Mouse (Mus musculus) gastrocnemius, postnatal 10 days (tissue): ENCODE measurements around the gene Ppm1g. TPM values are rescaled to one million over a fixed set of nuclear protein-coding genes. Genes with fewer than 3 reads are reported as not detected.
A peak's percentile ranks its signal among the peaks of the same experiment; 100 is the strongest.

Experiments
- DNase-seq: peaks from one replicate; pipeline ENCODE4 v3.0.0; 2021; ENCODE audit warnings: mixed read lengths
- total RNA-seq, 2 experiments: library from RNA; stranded (reverse); gene quantifications; 2 replicates each; pipeline ENCODE4 v1.2.3; 2021

Ppm1g gene
- total RNA-seq, 2 experiments from 2014 or later: 41.7 to 43.9 TPM

DNA sequence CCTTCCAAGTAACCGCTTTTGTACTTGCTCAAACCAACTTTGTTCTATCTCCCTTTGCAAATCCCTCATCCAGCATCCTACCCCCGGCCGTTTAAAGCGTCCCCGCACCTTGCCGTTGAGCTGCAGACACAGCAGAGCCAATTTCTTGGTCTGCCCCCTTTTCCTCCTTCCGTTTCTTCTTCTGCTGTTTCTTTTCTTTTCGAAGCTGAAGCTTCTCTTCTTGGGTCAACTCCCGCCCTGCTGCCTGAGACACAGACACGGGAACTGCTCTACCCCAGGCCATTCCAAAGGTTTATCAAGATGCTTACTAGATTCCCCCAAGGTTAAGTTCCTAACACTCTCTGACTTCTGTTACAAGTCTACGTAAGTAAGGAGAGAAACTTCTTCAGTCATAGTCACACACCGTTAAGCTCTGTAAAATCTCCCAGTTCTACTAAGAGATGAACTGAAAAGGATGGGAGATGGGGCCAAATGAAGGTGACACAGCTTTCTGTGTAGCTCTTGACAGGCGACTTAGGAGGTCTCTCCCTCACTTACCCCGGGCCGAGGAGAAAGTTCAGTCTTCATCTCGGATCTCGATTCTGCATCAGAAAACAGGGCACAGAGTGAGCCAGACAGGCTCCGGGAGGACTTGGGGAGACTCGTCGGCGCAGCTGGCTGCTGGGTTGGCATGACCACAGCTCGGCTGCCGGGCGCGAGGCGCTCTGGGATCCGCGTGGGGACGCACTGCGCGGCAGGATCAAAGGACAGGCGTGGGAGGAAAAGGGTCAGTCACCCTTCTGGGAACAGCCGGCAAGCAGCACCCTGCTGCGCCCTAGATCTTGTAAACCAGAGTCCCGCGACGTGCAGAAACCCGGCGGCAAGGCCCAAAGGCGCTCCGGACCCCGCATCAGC is 28.2 kb downstream of the Ppm1g start:
- peak; percentile 75 for DNase-seq

DNA sequence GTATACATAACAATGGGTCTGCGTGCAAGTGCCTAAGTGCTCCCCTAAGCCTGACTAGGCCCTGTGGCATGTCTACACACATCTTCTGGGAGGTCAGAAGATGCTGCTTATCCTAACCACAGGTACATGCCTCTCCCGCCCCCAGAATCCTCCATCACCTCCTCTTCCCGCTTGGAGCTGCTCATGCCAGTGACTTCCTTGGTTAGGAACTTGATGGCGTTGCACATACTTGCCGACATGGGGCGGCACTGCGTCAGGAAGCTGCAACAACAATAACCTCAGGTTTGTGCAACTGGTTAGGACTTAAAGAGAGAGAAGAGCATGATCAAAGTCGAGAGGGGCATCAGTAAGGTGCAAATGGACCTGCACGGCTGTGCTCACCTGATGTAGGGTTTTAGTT is 30.3 kb downstream of the Ppm1g start:
- no peak for DNase-seq

DNA sequence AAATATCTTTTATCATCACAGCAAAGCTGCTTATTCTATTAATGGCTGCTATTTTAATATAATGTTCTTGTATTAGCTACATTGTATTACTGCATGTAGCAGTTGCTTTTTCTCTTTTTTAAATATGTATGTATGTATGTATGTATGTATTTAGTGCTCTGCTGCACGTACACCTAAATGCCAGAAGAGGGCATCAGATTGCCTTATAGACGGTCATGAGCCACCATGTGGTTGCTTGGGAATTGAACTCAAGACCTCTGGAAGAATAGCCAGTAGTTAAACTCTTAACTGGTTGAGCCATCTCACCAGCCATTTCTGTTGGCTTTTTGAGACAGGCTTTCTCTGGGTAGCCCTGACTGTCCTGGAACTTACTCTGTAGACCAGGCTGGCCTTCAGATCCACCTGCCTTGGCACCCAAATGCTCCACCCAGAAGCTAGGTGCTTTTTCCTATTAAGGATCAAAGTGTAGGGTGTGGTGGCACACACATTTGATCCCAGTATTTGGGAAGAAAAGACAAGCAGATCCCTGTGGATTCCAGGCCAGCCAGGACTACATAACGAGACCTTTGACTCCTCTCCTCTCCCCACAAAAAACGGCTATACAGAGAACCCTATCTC is 32.2 kb downstream of the Ppm1g start:
- DNase-seq: no peak

DNA sequence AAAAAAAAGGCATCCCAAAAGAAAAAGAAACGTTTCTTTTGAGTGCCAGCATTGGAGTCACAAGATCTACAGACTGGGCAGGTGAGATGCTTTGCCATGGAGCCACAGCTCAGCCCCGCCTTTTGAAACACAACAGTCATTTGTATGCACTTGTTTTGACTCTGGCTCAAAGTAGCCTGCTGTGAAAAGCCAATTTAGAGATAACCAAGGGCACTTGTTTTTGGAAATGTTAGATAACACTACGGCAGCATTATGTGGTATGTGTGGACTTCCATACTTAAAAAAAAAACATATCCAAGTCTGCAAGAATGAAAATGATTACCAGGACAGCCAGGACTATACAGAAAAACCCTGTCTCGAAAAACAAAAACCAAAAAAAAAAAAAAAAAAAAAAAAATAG is 36.8 kb downstream of the Ppm1g start:
- DNase-seq: no peak

DNA sequence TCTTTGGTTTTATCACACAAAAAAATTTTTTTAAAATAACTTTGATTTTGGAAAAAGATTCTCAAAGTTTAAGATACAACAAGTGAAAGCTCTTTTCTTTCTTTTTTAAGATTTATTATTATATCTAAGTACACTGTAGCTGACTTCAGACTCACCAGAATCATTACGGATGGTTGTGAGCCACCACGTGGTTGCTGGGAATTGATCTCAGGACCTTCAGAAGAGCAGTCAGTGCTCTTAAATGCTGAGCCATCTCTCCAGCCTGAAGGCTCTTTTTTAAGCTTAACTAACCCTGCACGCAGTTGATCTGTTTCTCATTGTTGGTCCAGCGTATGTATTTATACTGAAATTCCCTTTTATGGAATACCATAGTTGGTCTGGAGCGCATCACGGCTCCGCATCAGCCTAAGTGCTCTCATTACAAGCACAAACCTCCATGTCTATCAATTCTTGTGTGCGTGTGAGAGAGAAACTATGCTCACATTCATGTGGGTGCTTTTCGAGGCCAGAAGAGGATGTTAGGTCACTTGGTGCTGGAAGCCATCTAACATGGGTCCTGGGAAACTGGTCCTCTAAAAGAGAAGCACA is 39.2 kb downstream of the Ppm1g start:
- no peak for DNase-seq

DNA sequence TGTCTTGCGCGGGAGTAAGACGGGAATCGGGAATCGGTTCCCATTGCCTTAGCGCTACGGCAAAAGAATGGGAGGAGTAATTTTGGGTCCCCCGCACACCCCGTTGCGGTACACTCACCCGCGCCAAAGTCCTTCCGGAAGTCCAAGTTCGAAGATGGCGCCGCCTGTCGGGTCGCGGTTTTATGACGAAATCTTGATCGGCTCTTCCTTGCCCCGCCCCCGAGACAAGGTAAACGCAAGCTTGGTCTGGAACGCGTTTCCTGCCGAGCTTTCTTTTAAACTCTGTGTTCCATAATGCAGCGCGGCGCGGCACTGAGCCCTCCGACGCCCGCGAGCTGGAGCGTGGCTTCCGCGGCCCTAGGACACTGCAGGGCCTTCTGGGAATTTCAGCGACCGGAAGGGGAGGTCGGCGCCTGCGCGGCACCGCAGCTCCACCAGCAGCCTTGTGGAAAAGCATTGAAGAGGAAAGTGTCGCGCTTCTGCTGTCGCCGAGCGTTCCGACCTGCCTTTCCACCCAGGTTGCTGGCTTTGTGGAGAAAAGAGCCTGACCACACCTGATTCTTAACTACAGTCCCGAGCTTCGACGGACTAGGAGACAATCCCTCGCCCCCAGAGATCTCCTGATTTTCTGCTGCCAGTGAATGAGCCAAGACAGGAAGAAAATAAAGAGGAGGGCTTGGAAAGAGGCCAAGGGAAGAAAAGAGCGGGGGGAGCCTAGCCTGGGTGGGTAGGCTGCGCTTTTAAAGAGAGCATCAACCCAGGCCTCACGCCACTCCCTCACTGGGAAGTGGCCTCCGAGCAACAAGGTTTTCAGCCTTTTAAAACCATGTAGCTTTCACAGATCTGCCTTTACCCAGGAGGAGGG is 40.5 kb downstream of the Ppm1g start, which contains the start of the genes Gm29609 and Gtf3c2:
TSS of gene Gm29609 (minus strand) at position 146 of the 865 bp plus-strand sequence.
TSS of gene Gtf3c2 (minus strand) at position 379 of the 865 bp plus-strand sequence.
- DNase-seq: peak; percentile 94

DNA sequence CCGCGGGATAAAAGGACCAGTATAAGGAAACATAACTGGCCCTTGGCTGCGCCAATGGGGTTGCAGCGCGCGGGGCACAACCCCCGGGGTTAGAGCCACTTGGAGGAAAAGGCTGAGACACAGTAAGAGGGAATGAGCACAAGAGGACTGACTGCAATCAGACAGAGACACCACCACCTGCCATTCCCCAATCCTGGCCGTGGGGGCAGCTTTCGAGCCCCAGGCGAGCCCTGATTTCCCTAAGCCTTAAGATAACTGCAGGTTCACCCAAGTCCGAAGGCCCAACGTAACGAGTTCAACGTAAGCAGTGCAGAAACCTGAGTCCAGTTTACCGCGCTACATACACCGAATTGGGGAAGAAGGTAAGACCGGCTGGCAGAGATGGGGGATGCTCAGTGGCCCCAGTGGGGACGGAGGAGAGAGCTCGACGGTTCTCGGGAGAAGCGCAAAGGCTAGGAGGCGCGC is 41.2 kb downstream of the Ppm1g start:
- no peak for DNase-seq

DNA sequence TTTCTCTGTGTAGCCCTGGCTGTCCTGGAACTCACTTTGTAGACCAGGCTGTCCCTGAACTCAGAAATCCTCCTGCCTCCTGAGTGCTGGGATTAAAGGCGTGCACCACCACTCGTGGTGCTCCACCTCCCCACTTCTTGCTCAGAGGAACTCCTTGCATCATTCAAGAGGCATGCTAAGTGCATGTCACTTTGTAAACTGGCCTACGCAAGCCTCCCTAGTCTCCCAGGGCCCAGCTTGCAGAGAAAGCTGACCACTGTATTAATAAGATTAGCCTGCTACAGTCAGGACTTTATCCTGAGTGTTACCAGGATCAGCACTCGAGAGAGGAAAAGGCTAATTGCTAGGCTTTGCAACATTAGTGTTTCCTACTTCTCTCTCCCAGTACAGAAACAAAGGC is 51.9 kb downstream of the Ppm1g start:
- DNase-seq: no peak

DNA sequence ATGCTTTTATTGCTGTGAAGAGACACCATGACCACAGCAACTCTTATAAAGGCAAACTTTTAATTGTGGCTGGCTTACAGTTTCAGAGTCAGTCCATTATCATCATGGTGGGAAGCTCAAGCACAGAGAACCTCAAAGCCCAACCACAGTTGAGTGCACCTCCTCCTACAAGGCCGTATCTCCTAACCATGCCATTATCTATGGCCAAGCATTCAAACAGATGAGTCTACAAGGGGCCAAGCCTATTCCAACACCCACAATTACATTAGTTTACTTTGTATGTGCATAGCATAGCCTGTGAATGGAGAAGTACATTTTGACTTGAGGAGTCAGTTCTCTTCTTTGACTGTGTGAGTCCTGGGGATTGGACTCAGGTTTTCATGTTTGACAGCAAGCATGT is 55.6 kb downstream of the Ppm1g start:
- no peak for DNase-seq

DNA sequence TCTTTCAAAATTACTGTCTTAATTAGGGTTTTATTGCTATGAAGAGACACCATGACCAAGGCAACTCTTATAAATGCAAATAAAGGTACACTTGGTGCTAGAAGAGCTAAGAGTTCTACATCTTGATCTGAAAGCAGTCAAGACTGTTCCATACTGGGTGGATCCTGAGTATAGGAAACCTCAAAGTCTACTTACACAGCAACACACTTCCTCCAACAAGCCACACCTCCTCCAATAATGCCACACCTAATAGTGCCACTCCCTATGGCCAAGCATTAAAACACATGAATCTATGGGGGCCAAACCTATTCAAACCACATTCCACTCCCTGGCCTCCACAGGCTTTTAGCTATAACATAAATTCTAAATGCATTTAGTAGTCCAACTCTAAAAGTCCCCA is 58.0 kb downstream of the Ppm1g start:
- DNase-seq: no peak

DNA sequence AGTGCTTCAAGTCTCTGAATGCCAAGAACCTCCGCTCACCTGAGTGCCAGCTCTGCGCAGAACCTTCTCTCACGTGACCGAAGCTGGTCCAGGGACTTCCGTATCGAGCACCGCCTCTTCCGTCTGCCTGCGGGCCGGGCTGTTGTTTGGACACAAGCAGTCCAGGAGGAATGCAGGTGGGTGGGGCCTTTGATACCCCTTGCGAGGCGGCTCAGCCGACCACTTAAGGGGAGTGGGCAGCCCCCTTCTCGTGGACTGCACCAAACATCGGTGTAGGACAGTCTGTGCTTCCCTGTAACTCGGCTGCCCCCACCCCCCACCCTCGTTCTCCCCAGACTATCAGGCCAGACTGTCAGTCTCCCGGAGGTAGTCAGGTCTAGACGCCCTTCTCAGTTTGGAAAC is 66.3 kb downstream of the Ppm1g start, which contains the start of gene Mpv17:
TSS of gene Mpv17 (minus strand) at position 100 of the 402 bp plus-strand sequence.
- DNase-seq: peak; percentile 74

DNA sequence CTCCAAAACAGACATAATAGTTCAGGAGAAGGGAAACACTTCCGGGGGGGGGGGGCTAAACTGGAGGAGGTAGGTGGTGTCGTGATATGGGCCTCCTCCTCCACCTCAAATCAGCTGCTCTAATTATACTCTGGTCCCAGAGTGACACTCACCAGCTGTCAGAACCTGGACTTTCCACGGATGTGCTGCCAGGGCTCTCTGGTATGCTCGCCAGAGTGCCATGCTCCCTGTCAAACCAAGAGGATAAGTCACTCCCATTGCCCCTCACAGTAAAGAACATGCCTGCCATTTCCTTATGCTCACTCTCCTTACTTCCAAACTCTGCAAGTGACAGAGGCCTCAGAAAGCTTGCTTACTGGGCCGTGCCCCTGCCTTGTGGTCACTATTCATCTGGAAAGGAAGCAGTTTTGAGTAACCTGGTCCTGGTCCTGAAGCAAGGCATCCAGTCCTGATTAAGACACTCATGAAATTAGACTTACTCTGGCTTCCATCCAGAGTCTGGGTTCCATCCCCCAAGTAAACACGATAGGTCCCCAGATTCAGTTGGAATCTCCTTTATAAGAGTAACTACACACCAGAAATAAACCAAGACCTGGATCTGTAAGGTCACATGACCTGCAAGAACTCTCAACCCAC is 66.9 kb downstream of the Ppm1g start:
- DNase-seq: peak; percentile 41

Other genes starting within 250 kb of the Ppm1g start
- 10 to 100 TPM; 67.8 to 75.2 TPM for gene Atraid, start 172.4 kb downstream of the Ppm1g start, total RNA-seq
- gene Slc5a6, start 171.8 kb downstream of the Ppm1g start, total RNA-seq: 1 to 10 TPM; 2.9 to 3.5 TPM
- 10 to 100 TPM; 20.0 to 29.6 TPM for gene Cad, start 165.9 kb downstream of the Ppm1g start, total RNA-seq
- not detected for gene Dnajc5g, start 114.4 kb downstream of the Ppm1g start, total RNA-seq
- under 1 TPM; 0.27 to 0.28 TPM for gene Slc30a3, start 112.5 kb downstream of the Ppm1g start, total RNA-seq
- gene Trim54, start 104.0 kb downstream of the Ppm1g start, total RNA-seq: 100 to 1,000 TPM; 161 to 173 TPM
- not detected for gene Ucn, start 81.9 kb downstream of the Ppm1g start, total RNA-seq
- gene Mpv17, start 66.4 kb downstream of the Ppm1g start, total RNA-seq: 10 to 100 TPM; 40.2 to 41.2 TPM
- gene Gm29609, start 40.8 kb downstream of the Ppm1g start, total RNA-seq: 1 to 10 TPM in 1 of 2 experiments, under 1 TPM in 1; 0.35 to 1.2 TPM
- 10 to 100 TPM; 30.7 to 37.4 TPM for gene Gtf3c2, start 40.5 kb downstream of the Ppm1g start, total RNA-seq
- gene Snx17, start 27.5 kb downstream of the Ppm1g start, total RNA-seq: 10 to 100 TPM; 57.8 to 58.4 TPM
- gene Eif2b4, start 27.3 kb downstream of the Ppm1g start, total RNA-seq: 10 to 100 TPM; 47.9 to 49.8 TPM
- 10 to 100 TPM in 1 of 2 experiments, 1 to 10 TPM in 1; 8.2 to 12.1 TPM for gene Zfp513, start 18.4 kb downstream of the Ppm1g start, total RNA-seq
- gene Nrbp1, start 20.2 kb upstream of the Ppm1g start, total RNA-seq: 10 to 100 TPM; 74.7 to 76.3 TPM
- gene Gm9970, start 20.5 kb upstream of the Ppm1g start, total RNA-seq: not detected
- 1 to 10 TPM; 1.5 to 3.0 TPM for gene Krtcap3, start 31.0 kb upstream of the Ppm1g start, total RNA-seq
- gene Ift172, start 70.4 kb upstream of the Ppm1g start, total RNA-seq: 10 to 100 TPM; 20.2 to 27.7 TPM
- gene Fndc4, start 75.4 kb upstream of the Ppm1g start, total RNA-seq: 1 to 10 TPM; 8.8 to 10.0 TPM
- gene Gckr, start 76.8 kb upstream of the Ppm1g start, total RNA-seq: under 1 TPM; 0.14 to 0.27 TPM
- gene Zfp512, start 231.7 kb upstream of the Ppm1g start, total RNA-seq: 10 to 100 TPM; 12.4 to 17.4 TPM